Mouse (Mus musculus) left cerebral cortex, postnatal 36 days (tissue): Measurements from ENCODE around the gene Cpeb4. TPM values are rescaled to one million over a fixed set of nuclear protein-coding genes. Genes with fewer than 3 reads are reported as not detected.

Source experiments
- DNase-seq, 2 experiments: peaks; one replicate each; pipeline ENCODE4 v3.0.0; 2021 to 2022; ENCODE audit warnings: low spot score in 2 of 2, mixed read lengths in 1 of 2
- intact Hi-C: fragments of 180-260 bp; cut with DNase I; formaldehyde crosslinking; loops from one replicate; pipeline ENCODE4 v1.15.1; 2025
- total RNA-seq, 2 experiments: library from RNA; stranded (reverse); gene quantifications; 2 replicates each; pipeline ENCODE4 v1.2.3; 2021

The Cpeb4 gene
- total RNA-seq, 2 experiments from 2014 or later = 146 to 158 TPM

DNA sequence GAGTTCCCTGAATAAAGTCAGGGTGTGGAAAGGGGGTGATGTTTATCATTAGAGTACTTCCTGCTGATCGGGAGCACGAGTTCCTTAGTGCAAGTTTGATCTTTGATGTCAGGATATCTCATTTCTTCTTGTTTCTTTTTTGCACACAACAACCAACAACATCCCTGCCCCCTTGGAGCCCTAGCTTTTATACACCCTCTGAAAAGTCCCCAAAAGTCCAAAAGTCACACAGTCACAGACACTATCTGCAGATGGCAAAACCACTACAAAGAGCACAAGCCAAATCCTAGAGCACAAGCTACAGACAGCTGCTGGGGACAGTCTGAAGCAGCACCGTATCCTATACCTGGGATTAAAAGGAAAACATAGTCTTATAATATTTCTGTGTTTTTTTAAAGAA is 20.1 kb downstream of the Cpeb4 start:
- intact Hi-C loops = no loop called here

GRCm38 (mm10) chr11:31893639-31894038 is 21.6 kb downstream of the Cpeb4 start:
- intact Hi-C loops = no loop called here
- no peak for DNase-seq

More for the DNA sequence above, 20.1 kb downstream of the Cpeb4 start:
- DNase-seq = no peak

DNA sequence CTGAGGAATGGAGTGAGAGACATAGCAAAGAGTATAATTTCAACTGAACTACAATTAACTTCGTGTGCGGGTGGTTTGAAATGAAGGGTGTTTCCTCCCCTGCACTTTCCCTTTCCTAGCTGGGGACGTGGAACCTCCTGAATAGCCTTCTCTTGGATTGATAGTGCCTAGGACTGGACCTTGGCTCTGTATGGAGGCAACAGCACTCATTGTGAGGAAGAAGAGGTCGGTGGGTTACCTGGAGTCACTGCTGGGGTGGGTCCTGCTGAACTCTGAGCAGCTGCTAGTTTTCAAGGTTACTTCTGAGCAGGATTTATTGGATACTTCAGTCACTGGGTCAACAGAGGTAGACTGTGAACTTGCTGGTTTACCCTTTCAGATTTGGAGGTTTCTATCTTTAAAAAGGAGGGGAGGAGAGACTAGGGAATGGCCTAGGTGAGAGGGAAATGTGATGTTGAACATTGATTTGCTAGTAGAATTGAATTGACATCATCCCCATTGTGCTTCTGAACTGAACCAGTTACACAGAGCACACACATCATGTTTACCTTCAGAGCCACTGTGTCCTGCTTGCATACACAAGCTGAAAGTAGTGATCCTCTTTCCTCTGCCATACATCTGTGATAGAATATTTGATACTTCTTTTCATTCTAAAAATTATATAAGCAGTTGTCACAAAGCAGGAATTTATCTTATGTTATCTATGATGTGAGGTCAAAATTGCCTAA is 24.2 kb downstream of the Cpeb4 start:
- DNase-seq = no peak
- intact Hi-C loops = no loop called here

DNA sequence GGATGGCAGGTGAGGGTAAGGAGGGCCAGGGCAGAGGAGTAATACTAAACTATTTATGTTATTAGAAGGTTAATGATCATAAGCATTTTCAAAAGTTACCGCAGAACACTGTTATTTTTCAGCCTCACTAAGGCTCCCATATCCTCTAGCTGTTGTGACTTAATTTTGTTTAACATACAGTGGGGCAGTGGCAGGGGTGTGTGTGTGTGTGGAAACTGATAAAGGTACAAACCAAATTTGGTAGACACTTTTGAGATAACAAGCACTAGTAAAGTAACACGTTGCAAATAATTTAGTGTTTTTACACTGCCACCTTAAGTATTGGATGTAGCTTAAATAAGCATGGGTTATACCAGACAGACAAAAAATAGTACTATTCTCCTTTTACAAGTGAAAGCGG is 24.9 kb downstream of the Cpeb4 start:
- intact Hi-C loops = no loop called here
- DNase-seq = no peak

DNA sequence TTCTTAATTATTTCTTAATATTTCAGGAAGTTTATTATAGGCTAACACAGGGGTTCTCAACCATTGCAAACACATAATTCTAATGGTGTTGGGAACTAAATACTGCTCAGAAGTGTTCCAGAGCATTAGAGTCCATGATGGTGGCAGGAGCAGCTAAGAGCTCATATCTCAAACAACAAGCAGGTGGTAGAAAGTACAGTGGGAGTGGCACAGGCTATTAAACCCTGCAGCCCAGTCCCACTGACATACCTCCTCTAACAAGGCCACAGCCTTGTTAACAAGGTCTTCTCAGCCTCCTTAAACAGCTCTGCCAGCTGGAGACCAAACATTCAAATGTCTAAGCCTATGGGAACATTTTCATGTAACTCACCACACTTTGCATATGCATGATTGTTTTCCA is 27.2 kb downstream of the Cpeb4 start:
- DNase-seq = no peak
- intact Hi-C loops = no loop called here

GRCm38 (mm10) chr11:31900736-31901135 is 28.7 kb downstream of the Cpeb4 start:
- no peak for DNase-seq
- intact Hi-C loops = no loop called here

DNA sequence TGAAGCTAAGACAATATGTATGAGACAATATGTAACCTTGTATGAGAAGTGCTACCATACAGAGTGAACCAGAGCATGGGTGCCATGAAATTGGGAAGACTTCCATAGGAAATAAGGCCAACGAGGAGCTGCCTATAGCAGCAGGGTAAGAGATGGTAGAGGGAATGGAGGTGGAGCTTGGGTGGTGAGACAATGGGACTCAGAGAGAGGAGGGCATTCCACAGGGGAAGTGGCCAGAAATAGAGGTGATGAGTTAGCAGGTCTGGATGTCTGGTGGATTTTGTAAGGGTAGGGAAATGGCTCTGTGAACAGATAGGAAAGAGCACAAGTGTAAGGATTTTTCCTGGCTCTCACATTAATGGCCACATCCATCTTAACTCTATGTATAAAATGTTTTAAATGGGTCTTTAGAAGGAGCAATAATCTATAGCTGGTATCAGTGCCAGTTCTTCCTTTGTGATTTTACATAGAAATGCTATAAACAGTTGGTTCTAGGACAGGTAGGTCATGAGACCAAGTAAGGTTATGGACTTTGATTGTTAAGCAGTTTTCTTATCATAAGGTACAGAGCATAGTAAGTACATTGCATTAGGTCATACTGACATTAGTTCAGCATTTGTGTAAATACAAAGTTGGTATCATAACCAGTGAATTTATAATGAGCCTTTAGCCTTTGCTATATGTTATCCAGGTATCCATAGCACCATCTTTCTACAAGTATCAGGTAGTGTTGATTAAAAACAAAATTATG is 30.4 kb downstream of the Cpeb4 start:
- no peak for DNase-seq
- intact Hi-C loops = no loop called here

DNA sequence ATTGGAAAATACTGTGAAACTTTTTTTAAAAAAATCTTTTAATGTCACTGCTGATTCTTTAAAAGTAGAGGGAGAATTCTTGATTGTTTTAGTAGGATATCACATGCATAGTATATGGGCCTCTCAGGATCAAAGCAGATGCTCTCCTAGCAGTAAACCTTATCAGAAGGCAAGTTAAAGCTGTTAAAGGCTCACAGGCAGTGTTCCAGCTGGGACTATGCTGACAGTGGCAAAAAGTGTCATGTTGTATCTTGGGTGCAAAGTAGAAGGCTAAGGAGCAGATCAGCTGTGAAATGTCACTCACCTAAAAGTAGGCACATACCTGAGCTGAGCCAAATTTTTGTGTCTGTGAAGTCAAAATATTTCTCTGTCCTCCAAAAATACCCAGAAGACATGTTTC is 34.5 kb downstream of the Cpeb4 start:
- intact Hi-C loops = no loop called here

GRCm38 (mm10) chr11:31907650-31908049 is 35.6 kb downstream of the Cpeb4 start:
- intact Hi-C loops = no loop called here

More for the DNA sequence above, 34.5 kb downstream of the Cpeb4 start:
- no peak for DNase-seq

GRCm38 (mm10) chr11:31912958-31913357 is 40.9 kb downstream of the Cpeb4 start:
- DNase-seq = no peak
- intact Hi-C loops = no loop called here

More at GRCm38 (mm10) chr11:31907650-31908049, 35.6 kb downstream of the Cpeb4 start:
- no peak for DNase-seq

DNA sequence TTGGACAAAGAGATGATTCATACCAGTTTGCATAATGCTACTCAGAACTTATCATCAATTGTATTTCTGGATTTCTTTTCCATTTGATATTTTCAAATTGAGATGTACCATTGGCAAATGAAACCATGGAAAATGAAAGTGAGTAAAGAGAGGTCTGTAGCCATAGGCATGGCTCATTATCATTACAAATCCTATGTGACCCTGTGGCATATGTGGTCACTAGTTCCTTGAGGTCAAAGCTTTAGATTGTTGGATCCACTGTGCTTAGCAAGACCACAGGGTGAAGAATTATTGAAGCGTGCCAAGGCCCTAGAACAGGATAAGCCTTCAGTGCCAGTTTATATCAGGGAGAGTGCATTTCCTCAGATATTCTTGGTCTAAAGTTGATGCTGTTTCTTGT is 45.8 kb downstream of the Cpeb4 start:
- intact Hi-C loops = no loop called here
- DNase-seq = no peak

- no peak for DNase-seq
- intact Hi-C loops = no loop called here
These were observed 58.0 kb downstream of the Cpeb4 start for GRCm38 (mm10) chr11:31930051-31930450.

DNA sequence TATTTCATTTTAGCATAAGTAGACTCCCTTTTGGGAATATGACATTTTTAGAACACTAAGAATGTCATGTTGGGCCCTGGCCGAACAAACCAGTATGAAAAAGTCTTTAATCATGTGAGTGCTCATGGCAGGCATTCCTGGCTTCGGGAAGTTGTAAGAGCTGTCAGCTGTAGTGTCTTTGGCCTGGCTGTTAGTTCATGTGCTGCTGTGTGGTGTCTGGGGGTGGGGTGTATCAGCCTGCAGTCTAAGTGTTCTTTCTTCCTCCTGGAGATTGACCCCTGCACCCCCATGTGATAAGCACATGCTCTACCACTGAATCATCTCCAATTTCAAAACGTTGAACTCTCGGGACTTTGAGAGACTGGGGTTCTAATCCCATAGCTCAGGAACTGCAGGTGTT is 63.6 kb downstream of the Cpeb4 start:
- intact Hi-C loops = no loop called here
- DNase-seq = no peak

DNA sequence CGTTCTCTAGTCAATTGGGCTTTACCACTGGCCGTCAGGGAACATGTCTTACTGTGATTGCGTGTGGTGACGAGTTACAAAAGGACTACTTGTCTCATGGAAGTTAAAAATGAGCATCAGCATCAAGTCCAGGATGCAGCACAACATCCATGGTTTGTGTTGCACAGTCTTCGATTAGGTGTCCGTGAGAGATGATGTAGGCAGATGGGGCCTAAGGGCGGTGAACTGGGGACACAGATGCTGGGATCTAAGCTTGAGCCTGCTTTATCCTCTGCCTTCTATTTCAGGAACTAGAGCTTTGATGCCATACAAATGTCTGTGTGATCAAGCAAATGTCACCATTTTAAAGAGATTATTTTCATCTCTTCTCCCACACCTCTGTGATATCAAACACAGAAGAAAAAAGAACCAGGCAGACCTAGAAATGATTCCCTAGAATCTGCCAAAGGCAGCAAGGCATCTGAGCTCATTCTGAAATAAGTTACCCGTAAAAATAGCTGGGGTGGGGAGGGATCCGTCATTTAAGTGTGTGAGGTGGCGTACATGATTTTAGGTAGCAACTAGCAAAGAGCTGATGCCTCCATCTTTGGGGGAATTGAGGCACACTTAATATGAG is 65.0 kb downstream of the Cpeb4 start:
- peak in 1 of 2 experiments; percentile 38 for DNase-seq
- intact Hi-C loops = no loop called here

GRCm38 (mm10) chr11:31940898-31941639 is 69.1 kb downstream of the Cpeb4 start:
- intact Hi-C loops = no loop called here
- DNase-seq = peak; percentile 74 to 75

DNA sequence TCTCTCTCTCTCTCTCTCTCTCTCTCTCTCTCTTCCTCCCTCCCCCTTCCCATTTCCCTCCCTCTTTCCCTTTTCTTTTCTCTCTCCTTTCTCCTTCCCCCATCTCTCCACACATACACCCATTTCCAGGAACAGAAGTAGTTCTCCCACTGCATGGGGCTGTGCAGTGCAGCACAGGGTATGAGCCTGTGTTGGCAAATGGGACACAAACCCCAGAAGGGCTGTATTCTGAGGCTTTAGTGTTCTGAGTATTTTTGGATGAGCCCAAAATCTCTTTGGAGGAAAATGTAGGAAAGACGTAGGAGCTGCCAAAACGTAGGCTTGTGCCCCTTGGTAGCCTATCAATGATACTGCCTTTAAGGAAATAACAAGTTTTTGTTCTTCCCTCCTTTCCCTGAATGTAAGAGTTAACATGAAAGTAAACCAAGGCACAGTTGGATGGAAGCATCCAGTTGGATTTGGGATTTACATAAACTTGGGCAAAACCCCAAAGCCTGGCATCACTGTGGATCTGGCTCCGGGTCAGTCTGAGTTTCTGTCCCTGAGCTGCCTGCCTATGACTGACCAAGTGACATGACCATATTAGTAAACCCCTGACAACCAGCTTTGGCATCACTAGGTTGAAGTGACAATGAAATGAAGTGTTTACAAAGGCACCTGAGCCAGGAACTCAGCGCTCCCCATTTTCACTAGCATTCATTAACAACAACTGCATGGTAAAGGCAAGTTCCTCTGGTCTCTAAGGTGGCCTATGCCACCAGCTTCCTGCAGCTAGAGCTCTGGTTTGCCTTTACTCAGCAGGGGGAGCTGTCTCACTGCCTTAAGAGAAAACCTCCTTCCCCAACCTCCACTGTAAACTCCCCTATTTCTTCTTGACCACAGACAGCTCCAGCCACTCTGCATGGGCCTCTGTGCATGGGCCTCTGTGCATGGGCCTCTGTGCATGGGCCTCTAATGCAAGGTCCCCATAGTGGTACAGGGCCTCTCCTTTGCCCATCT is 69.9 kb downstream of the Cpeb4 start:
- peak in 1 of 2 experiments; percentile 23 for DNase-seq
- intact Hi-C loops = no loop called here

DNA sequence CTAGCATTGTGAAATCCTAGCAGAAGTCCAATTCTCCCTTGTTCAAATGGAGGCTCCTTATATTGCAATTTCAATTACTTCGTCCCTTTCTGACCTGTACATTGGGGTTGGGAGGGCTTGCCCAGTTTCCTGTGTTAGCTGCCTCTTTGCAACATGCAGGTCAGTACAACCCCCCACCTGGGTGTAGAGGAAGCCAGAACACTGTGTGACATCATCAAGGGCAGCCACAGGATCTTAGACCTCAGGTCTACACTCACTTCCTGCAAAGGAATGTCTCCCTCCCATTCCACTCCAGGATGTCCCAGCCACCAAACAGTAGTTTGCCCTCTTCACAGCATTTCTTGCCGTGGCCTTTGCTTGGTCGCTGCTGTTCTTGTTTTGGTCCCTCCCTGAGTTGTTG is 73.5 kb downstream of the Cpeb4 start:
- no peak for DNase-seq
- intact Hi-C loops = loop anchor here (5.0 kb wide), 3 partner anchors 73 to 217 kb away; partner anchors contain the start of gene Cpeb4

DNA sequence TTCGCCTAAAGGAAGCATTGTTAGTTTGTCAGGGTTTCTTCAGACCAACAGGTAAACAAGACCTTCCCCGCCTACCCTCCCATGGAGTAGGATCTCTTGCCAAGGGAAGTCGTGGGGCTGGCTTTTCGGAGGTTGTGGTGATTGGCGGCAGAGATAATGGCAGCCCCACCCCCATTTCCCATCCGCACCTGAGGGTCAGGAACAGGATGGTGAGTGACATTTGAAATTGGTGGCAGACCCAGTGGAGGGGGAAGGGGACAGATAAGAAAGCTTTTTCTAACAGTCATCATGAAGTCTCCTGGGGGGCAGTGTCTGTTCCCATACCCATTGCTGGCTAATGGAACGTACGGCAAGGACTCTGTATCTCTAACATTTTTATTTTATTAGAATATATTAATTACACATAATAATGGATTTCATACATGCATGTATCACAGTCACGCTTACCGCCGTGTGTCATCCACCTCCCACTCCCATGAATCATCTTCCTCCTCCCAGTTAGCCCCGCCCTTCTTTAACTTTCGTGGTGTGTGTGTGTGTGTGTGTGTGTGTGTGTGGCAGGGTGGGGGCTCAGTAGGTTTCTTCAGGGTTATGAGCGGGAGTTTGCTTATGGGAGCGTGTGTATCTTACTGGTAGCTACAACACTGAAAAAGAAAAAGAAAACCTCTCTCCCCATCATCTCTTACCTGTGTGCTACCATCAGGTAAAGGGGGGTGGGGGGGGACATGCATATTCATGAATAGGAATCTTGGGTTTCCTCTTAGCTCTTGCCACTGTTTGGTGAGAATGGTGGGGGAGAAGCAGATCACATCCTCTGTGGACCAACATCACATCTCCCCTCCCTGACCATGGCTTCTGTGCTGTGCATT is 76.7 kb downstream of the Cpeb4 start:
- DNase-seq = peak in 1 of 2 experiments; percentile 16
- intact Hi-C loops = loop anchor here (1.0 to 5.0 kb wide), 4 partner anchors 76 to 273 kb away; partner anchors contain the start of gene Cpeb4
